Mouse (Mus musculus) heart, embryonic 10.5 days (tissue): ENCODE data around the gene Hbb-bh2. TPM values are rescaled to one million over a fixed set of nuclear protein-coding genes. Genes with fewer than 3 reads are reported as not detected.

ENCODE experiments used
- DNase-seq: peaks from one replicate; pipeline ENCODE4 v3.0.0-alpha.2; 2017; ENCODE audit warnings: low spot score
- H3K27ac ChIP-seq: fragments of 300-500 bp; sonication (generic); 2 replicates; pipeline ENCODE4 v1.5.1; 2016; ENCODE audit warnings: mild to moderate bottlenecking
- H3K27me3 ChIP-seq: fragments of 300-500 bp; sonication (generic); 2 replicates; pipeline ENCODE4 v1.6.1; 2016; ENCODE audit warnings: mild to moderate bottlenecking; ENCODE audit not compliant: poor library complexity, insufficient read depth, severe bottlenecking
- H3K36me3 ChIP-seq: fragments of 300-500 bp; sonication (generic); 2 replicates; pipeline ENCODE4 v1.6.1; 2016; ENCODE audit warnings: mild to moderate bottlenecking, moderate library complexity
- H3K4me1 ChIP-seq: fragments of 300-500 bp; sonication (generic); 2 replicates; pipeline ENCODE4 v1.6.1; 2016; ENCODE audit warnings: mild to moderate bottlenecking
- H3K4me3 ChIP-seq: fragments of 300-500 bp; sonication (generic); 2 replicates; pipeline ENCODE4 v1.5.1; 2016; ENCODE audit warnings: mild to moderate bottlenecking, moderate library complexity
- H3K9me3 ChIP-seq: fragments of 300-500 bp; sonication (generic); 2 replicates; pipeline ENCODE4 v1.6.1; 2016; ENCODE audit warnings: mild to moderate bottlenecking, moderate library complexity
- WGBS: fragments of 180-500 bp; shearing (Covaris S2); methylation state at CpG from one replicate; pipeline ENCODE4 v1.1.7; 2016; 5-methylcytosine and 5-hydroxymethylcytosine counted together
- polyA plus RNA-seq: library from polyadenylated mRNA; unstranded; fragments of >200 nt; fragmentation: Nextera tagmentation; extraction: Ambion mirVana; gene quantifications from 2 replicates; pipeline ENCODE4 v1.2.1, GENCODE M21; 2016

Gene Hbb-bh2
- polyA plus RNA-seq: 0.28 and 1.2 TPM in 2 replicates

DNA sequence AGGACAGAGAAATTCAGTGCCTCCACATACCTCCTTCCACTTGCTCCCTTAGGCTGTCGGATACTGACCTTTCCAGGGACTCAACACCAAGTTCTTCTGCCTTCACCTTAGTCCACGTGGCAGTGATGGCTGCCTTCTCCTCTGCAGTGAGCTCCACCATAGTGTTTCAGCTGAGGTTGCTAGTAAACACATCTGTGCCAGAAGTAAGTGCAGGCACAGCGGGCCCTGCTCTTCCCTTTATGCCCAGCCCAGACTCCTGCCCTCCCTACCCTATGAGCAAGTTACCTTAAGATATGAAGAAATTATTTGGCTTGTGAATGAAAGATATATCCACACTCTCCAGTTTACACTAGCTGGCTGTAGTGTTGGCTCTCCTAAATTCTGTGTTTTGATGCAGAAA is at the start of gene Hbb-bh2:
TSS of gene Hbb-bh2 (minus strand) at position 253 of the 400 bp plus-strand sequence.
- H3K4me1 ChIP-seq: no peaks in the 10 kb centered on the region
- peak; percentile 82 for DNase-seq
- 61% methylated on average over 3 of the region's 3 CpGs for WGBS
- no peaks in the 10 kb centered on the region for H3K36me3 ChIP-seq
- H3K4me3 ChIP-seq: no peak within 1 kb of the TSS
- H3K9me3 ChIP-seq: no peaks in the 10 kb centered on the region
- H3K27me3 ChIP-seq: no peaks in the 10 kb centered on the region
- no peak within 1 kb of the TSS for H3K27ac ChIP-seq

GRCm38 (mm10) chr7:103886152-103886551 is 45.8 kb upstream of the Hbb-bh2 start, which contains the start of gene Olfr66:
Gene Olfr66 (minus strand): TSS chr7:103886252.
- Histone ChIP-seq H3K9me3 (no peaks in the 10 kb centered on the region), H3K27me3 (no peaks in the 10 kb centered on the region), H3K27ac (no peak within 1 kb of the TSS), H3K4me1 (no peaks in the 10 kb centered on the region), H3K4me3 (no peak within 1 kb of the TSS), H3K36me3 (no peaks in the 10 kb centered on the region)
- no peak for DNase-seq

DNA sequence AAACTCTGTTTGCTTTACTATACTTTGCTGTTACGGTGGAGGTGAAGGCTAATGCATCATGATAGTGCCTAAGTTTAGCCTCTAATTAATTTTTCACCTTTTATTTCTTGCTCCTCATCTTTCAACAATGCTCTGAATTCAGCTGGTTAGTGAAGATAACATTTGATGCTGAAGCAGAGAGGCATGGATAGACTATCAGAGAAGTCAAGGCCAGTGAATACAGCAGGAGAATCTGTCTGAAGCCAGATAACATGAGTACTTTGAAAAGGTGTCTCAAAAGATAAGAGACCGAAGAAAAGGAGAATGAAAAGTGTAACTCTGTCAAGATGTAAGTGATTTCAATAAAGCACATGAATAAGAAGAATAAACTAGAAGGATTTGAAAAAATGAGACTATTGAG is 36.8 kb upstream of the Hbb-bh2 start:
- H3K27me3 ChIP-seq: no peaks in the 10 kb centered on the region

GRCm38 (mm10) chr7:103874451-103874850 is 34.1 kb upstream of the Hbb-bh2 start:
- Histone ChIP-seq H3K4me3 (no peak overlapping the region), H3K27me3 (no peaks in the 10 kb centered on the region), H3K4me1 (no peaks in the 10 kb centered on the region), H3K27ac (no peak overlapping the region), H3K36me3 (no peaks in the 10 kb centered on the region), H3K9me3 (no peaks in the 10 kb centered on the region)
- WGBS: 44% methylated on average over 5 of the region's 5 CpGs
- no peak for DNase-seq

More for the DNA sequence above, 36.8 kb upstream of the Hbb-bh2 start:
- Histone ChIP-seq H3K27ac (no peak overlapping the region), H3K9me3 (no peaks in the 10 kb centered on the region), H3K4me1 (no peaks in the 10 kb centered on the region), H3K36me3 (no peaks in the 10 kb centered on the region), H3K4me3 (no peak overlapping the region)
- WGBS: 57% methylated on average over 2 of the region's 2 CpGs
- no peak for DNase-seq

DNA sequence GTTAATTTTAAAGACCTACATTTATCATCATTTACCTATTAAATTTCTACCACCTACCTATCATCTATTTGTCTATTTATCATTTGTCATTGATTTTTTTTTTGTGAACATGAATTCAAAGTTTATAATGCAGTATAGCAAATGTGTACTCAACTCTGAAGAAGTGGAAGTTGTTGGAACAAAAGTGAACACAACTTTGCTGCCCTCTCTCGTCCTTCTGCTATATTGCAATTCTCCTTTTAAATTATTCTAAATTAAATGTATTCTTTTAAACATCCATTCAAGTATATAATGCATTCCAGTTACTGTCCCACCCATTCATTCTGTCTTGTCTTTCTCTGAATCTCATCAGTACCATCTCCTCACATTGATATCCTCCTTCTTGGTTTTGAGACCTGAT is 32.7 kb upstream of the Hbb-bh2 start:
- DNase-seq: no peak
- Histone ChIP-seq H3K27ac (no peak overlapping the region), H3K4me3 (no peak overlapping the region), H3K9me3 (no peaks in the 10 kb centered on the region), H3K36me3 (no peaks in the 10 kb centered on the region), H3K27me3 (no peaks in the 10 kb centered on the region), H3K4me1 (no peaks in the 10 kb centered on the region)
- WGBS: 5% methylated on average over 1 of the region's 1 CpGs

- Histone ChIP-seq H3K27ac (peak overlapping the region; percentile 67; the same call in 1 of the 2 replicates), H3K4me1 (no peaks in the 10 kb centered on the region), H3K36me3 (no peaks in the 10 kb centered on the region), H3K9me3 (no peaks in the 10 kb centered on the region), H3K27me3 (no peaks in the 10 kb centered on the region), H3K4me3 (no peak overlapping the region)
- DNase-seq: peak; percentile 80
Observed at GRCm38 (mm10) chr7:103870667-103871066, 30.3 kb upstream of the Hbb-bh2 start.

DNA sequence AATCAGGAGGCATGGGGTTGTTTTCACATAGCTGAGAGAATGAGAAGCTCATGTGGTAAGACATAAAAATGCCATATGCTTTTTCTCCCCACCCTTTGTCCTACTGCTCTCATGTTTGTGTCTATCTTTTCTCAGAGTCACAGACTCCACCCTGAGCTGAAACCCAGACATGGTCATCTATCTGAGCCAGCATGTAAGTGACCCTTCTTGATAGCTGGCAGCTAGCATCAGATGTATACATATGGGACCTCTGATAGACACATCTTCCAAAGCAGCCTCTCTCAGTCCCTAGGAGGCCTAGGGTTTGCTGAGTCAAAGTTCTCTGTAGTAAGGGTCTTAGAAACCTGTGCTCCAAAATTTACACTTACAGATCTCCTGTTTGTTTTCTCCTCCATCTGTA is 25.4 kb upstream of the Hbb-bh2 start:
- Histone ChIP-seq H3K4me3 (no peak overlapping the region), H3K27me3 (no peaks in the 10 kb centered on the region), H3K4me1 (no peaks in the 10 kb centered on the region), H3K36me3 (no peaks in the 10 kb centered on the region), H3K9me3 (no peaks in the 10 kb centered on the region), H3K27ac (0 out of 2 replicates have a peak overlapping the region, but pooled peaks have one; percentile 10)
- peak; percentile 90 for DNase-seq

DNA sequence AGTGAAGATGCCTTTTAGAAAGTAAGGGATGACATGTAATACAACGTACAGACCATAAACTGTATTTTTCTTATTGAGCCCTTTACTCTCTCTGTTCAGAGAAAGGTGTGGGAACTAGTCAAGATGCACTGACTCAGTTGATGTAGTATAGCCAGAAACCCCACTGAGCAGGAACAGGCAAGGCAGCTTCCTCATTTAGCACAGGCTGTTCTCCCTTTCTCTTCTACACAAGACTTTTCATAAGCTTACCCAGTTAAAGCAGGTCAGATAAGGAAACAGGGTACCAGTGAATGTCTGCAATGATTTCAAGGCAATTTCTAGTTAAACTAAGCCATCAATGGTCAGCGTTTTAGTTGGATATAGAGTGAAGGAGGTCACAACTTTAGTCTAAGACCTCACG is 21.2 kb upstream of the Hbb-bh2 start:
- H3K27ac ChIP-seq: peak overlapping the region; percentile 23
- no peak overlapping the region for H3K4me3 ChIP-seq
- H3K27me3 ChIP-seq: no peaks in the 10 kb centered on the region
- DNase-seq: no peak
- H3K9me3 ChIP-seq: no peaks in the 10 kb centered on the region
- whole genome bisulfite sequencing: 77% methylated on average over 3 of the region's 3 CpGs
- no peaks in the 10 kb centered on the region for H3K36me3 ChIP-seq
- no peaks in the 10 kb centered on the region; the same call in 1 of the 2 replicates for H3K4me1 ChIP-seq

DNA sequence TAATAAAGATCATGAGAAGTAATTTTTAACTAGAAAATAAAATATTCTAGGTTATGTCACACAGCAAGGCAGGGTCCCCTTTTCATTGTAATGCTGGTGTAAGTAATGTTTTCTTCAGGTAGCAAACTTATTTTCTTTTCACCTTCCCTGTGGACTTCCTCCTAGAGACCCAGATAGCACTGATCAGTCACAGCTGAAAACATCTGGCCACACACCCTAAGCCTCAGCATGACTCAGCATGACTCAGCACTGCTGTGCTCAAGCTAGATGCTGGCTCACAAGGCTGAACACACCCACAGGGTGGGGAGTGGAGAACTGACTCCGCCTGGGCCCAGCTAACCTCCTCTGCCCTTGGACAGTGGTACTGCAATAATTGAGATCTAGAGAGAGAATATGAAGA is 20.5 kb upstream of the Hbb-bh2 start:
- Histone ChIP-seq H3K4me3 (no peak overlapping the region), H3K9me3 (no peaks in the 10 kb centered on the region), H3K4me1 (no peaks in the 10 kb centered on the region; the same call in 1 of the 2 replicates), H3K27ac (no peak overlapping the region; the same call in 1 of the 2 replicates), H3K36me3 (no peaks in the 10 kb centered on the region), H3K27me3 (no peaks in the 10 kb centered on the region)
- 40% methylated on average over 1 of the region's 1 CpGs for WGBS
- peak; percentile 94 for DNase-seq

DNA sequence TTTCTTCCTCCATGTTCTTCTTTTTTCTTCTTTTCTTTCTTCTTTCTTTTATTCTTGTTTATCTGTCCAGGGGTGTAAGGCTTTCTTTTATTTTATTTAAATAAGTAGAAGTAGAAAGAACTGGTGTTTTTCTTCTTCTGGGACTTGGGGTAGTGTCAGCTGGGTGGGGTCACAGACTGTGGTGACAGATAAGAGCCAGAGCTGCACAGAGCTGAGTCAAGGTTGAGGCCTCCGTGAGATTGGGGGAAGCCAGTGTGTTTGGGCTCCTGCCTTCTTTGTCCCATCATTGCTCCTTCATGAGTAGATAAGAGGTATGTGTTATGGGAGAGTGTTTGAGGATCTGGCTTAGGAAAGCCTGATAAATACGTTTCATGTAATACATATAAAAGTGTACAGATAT is 18.8 kb upstream of the Hbb-bh2 start:
- H3K36me3 ChIP-seq: no peaks in the 10 kb centered on the region
- H3K27ac ChIP-seq: peak overlapping the region; percentile 69
- H3K27me3 ChIP-seq: no peaks in the 10 kb centered on the region

GRCm38 (mm10) chr7:103854669-103855068 is 14.3 kb upstream of the Hbb-bh2 start:
- no peak for DNase-seq
- H3K27ac ChIP-seq: 0 out of 2 replicates have a peak overlapping the region, but pooled peaks have one; percentile 19
- no peak overlapping the region for H3K4me3 ChIP-seq
- H3K36me3 ChIP-seq: no peaks in the 10 kb centered on the region
- H3K4me1 ChIP-seq: no peaks in the 10 kb centered on the region; the same call in 1 of the 2 replicates
- H3K9me3 ChIP-seq: no peaks in the 10 kb centered on the region
- WGBS: 54% methylated on average over 1 of the region's 1 CpGs
- H3K27me3 ChIP-seq: no peaks in the 10 kb centered on the region

More for the DNA sequence above, 18.8 kb upstream of the Hbb-bh2 start:
- 13% methylated on average over 2 of the region's 2 CpGs for WGBS
- Histone ChIP-seq H3K4me3 (no peak overlapping the region), H3K9me3 (no peaks in the 10 kb centered on the region), H3K4me1 (no peaks in the 10 kb centered on the region; the same call in 1 of the 2 replicates)
- DNase-seq: peak; percentile 90

GRCm38 (mm10) chr7:103853090-103853489 is 12.8 kb upstream of the Hbb-bh2 start, which contains the start of gene Hbb-y:
Gene Hbb-y (minus strand): TSS chr7:103853216.
- Histone ChIP-seq H3K27me3 (no peaks in the 10 kb centered on the region), H3K36me3 (no peaks in the 10 kb centered on the region), H3K9me3 (no peaks in the 10 kb centered on the region), H3K4me1 (no peaks in the 10 kb centered on the region), H3K4me3 (no peak within 1 kb of the TSS), H3K27ac (peak within 1 kb of the TSS; percentile 52; the same call in 1 of the 2 replicates)
- DNase-seq: peak; percentile 92
- WGBS: 52% methylated on average over 2 of the region's 2 CpGs

DNA sequence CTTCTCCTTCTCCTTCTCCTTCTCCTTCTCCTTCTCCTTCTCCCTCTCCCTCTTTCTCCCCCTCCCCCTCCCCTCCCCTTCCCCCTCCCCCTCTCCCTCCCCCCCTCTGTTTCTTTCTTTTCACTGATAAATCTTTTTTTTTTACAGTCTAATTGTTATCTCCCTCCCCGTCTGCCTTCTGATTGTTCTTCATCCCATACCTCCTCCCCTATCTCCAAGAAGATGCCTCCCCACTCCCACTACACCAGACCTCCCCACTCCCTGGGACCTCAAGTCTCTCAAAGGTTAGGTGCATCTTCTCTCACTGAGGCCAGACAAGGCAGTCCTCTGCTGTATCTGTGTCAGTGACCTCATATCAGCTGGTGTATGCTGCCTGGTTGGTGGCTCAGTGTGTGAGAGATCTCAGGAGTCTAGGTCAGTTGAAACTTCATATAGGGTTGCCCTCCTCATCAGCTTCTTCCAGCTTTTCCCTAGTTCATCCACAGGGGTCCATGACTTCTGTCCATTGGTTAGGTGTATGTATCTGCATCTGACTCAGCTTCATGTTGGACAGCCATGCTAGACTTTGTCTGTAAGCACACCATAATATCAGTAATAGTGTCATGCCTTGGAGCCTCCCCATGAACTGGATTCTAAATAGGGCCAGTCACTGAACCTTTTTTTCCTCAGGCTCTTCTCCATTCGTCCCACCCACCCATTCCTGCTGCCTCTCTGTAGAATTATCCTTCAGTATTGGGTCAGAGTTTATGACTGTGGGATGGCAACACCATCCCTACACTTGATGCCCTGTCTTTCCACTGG is 4.4 kb upstream of the Hbb-bh2 start:
- DNase-seq: no peak
- H3K4me3 ChIP-seq: no peak overlapping the region
- H3K27me3 ChIP-seq: no peaks in the 10 kb centered on the region
- H3K9me3 ChIP-seq: no peaks in the 10 kb centered on the region
- 37% methylated on average over 1 of the region's 2 CpGs for WGBS
- no peak overlapping the region for H3K27ac ChIP-seq
- H3K4me1 ChIP-seq: no peaks in the 10 kb centered on the region
- H3K36me3 ChIP-seq: no peaks in the 10 kb centered on the region
